Mouse (Mus musculus): ENCODE measurements around the gene Gatad2b. TPM values are rescaled to one million over a fixed set of nuclear protein-coding genes. Genes with fewer than 3 reads are reported as not detected.

Gene Gatad2b
- polyA plus RNA-seq, 1 experiment, result 17.5 TPM

GRCm38 (mm10) chr3:90392661-90393060 is 99.7 kb downstream of the Gatad2b start:
- 92% methylated on average over 3 of the region's 3 CpGs for WGBS
- no peak for TF ChIP-seq POLR2A (IDR thresholded peaks at IDR 0.05; ENCODE audit: borderline replicate concordance, control insufficient read depth, low read depth, low read length)
- TF ChIP-seq CTCF (IDR thresholded peaks at IDR 0.05; ENCODE audit: control insufficient read depth, insufficient read depth, low read length), result no peak
- no peak overlapping the region for H3K4me3 ChIP-seq (replicated peaks; ENCODE audit: control insufficient read depth, low read depth, low read length)
- peaks cover 4% of the 10 kb centered on the region for H3K4me1 ChIP-seq (ENCODE audit: control insufficient read depth, insufficient read depth, low read length)
- H3K27ac ChIP-seq (ENCODE audit: control insufficient read depth, insufficient read depth, low read depth, low read length, poor library complexity), result no peak overlapping the region

GRCm38 (mm10) chr3:90395629-90396028 is 102.7 kb downstream of the Gatad2b start:
- Histone ChIP-seq H3K27ac (ENCODE audit: control insufficient read depth, insufficient read depth, low read depth, low read length, poor library complexity) (no peak overlapping the region), H3K4me3 (replicated peaks; ENCODE audit: control insufficient read depth, low read depth, low read length) (no peak overlapping the region), H3K4me1 (ENCODE audit: control insufficient read depth, insufficient read depth, low read length) (no peaks in the 10 kb centered on the region)
- no peak for TF ChIP-seq POLR2A (IDR thresholded peaks at IDR 0.05; ENCODE audit: borderline replicate concordance, control insufficient read depth, low read depth, low read length)
- no peak for TF ChIP-seq CTCF (IDR thresholded peaks at IDR 0.05; ENCODE audit: control insufficient read depth, insufficient read depth, low read length)
- WGBS, result 77% methylated on average over 3 of the region's 3 CpGs

GRCm38 (mm10) chr3:90400993-90401392 is 108.0 kb downstream of the Gatad2b start:
- H3K4me3 ChIP-seq (replicated peaks; ENCODE audit: control insufficient read depth, low read depth, low read length), result no peak overlapping the region
- TF ChIP-seq POLR2A (IDR thresholded peaks at IDR 0.05; ENCODE audit: borderline replicate concordance, control insufficient read depth, low read depth, low read length) (no peak), CTCF (IDR thresholded peaks at IDR 0.05; ENCODE audit: control insufficient read depth, insufficient read depth, low read length) (no peak)
- no peaks in the 10 kb centered on the region for H3K4me1 ChIP-seq (ENCODE audit: control insufficient read depth, insufficient read depth, low read length)
- WGBS, result 81% methylated on average over 4 of the region's 4 CpGs
- H3K27ac ChIP-seq (ENCODE audit: control insufficient read depth, insufficient read depth, low read depth, low read length, poor library complexity), result no peak overlapping the region

DNA sequence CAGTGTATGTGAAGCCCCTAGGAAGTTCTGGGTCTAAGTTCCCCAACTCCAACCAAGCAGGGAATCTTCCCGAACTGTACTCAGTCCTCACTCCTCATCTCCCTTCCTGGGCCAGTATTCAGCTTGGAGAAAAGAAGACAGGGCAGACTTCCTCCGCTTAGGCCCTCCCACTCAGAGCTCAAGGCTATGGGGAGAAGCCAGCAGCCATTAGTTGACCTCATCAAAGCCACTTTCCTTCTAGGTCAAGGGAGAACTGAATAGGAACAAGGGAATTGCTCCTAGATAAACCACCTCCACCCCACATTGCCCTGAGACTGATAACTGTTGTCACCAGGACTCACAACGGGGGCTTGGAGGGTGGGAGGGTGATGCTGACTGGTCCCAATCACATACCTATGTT is 111.1 kb downstream of the Gatad2b start:
- no peak overlapping the region for H3K4me3 ChIP-seq (replicated peaks; ENCODE audit: control insufficient read depth, low read depth, low read length)
- peaks cover 1% of the 10 kb centered on the region; the same call in 1 of the 2 replicates for H3K4me1 ChIP-seq (ENCODE audit: control insufficient read depth, insufficient read depth, low read length)
- TF ChIP-seq CTCF (IDR thresholded peaks at IDR 0.05; ENCODE audit: control insufficient read depth, insufficient read depth, low read length), result no peak
- no peak for TF ChIP-seq POLR2A (IDR thresholded peaks at IDR 0.05; ENCODE audit: borderline replicate concordance, control insufficient read depth, low read depth, low read length)
- no peak overlapping the region for H3K27ac ChIP-seq (ENCODE audit: control insufficient read depth, insufficient read depth, low read depth, low read length, poor library complexity)
- 88% methylated on average over 3 of the region's 3 CpGs for WGBS

DNA sequence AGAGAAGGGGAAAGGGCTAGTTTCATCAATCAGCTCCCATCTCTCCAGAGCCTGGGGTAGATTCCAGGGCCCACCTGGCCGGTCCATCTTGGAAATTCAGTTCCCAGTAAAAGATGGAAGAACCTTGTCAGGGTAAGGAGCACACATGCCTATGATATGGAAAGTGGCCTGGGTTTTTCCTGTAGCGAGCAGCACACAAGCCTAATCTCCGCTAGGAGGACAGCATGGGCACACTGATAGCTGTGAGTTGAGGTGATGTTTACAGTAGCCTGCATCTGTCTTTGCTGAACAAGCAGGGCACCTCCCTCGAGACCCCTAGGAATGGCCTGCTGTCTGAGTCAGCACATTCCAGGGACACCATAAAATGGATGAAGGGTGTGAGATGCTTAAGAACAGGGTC is 111.6 kb downstream of the Gatad2b start:
- 88% methylated on average over 4 of the region's 4 CpGs for WGBS
- TF ChIP-seq POLR2A (IDR thresholded peaks at IDR 0.05; ENCODE audit: borderline replicate concordance, control insufficient read depth, low read depth, low read length) (no peak), CTCF (IDR thresholded peaks at IDR 0.05; ENCODE audit: control insufficient read depth, insufficient read depth, low read length) (no peak)
- peaks cover 1% of the 10 kb centered on the region; the same call in 1 of the 2 replicates for H3K4me1 ChIP-seq (ENCODE audit: control insufficient read depth, insufficient read depth, low read length)
- no peak overlapping the region for H3K27ac ChIP-seq (ENCODE audit: control insufficient read depth, insufficient read depth, low read depth, low read length, poor library complexity)
- H3K4me3 ChIP-seq (replicated peaks; ENCODE audit: control insufficient read depth, low read depth, low read length), result no peak overlapping the region

GRCm38 (mm10) chr3:90406414-90406813 is 113.4 kb downstream of the Gatad2b start:
- Histone ChIP-seq H3K4me3 (replicated peaks; ENCODE audit: control insufficient read depth, low read depth, low read length) (no peak overlapping the region), H3K4me1 (ENCODE audit: control insufficient read depth, insufficient read depth, low read length) (peaks cover 1% of the 10 kb centered on the region; the same call in 1 of the 2 replicates), H3K27ac (ENCODE audit: control insufficient read depth, insufficient read depth, low read depth, low read length, poor library complexity) (no peak overlapping the region)
- TF ChIP-seq CTCF (IDR thresholded peaks at IDR 0.05; ENCODE audit: control insufficient read depth, insufficient read depth, low read length) (no peak), POLR2A (IDR thresholded peaks at IDR 0.05; ENCODE audit: borderline replicate concordance, control insufficient read depth, low read depth, low read length) (no peak)
- WGBS, result 92% methylated on average over 5 of the region's 5 CpGs

GRCm38 (mm10) chr3:90408721-90409120 is 115.7 kb downstream of the Gatad2b start:
- no peak overlapping the region for H3K4me3 ChIP-seq (replicated peaks; ENCODE audit: control insufficient read depth, low read depth, low read length)
- WGBS, result 19% methylated on average over 3 of the region's 3 CpGs
- no peak for TF ChIP-seq POLR2A (IDR thresholded peaks at IDR 0.05; ENCODE audit: borderline replicate concordance, control insufficient read depth, low read depth, low read length)
- no peak for TF ChIP-seq CTCF (IDR thresholded peaks at IDR 0.05; ENCODE audit: control insufficient read depth, insufficient read depth, low read length)
- peaks cover 1% of the 10 kb centered on the region; the same call in 1 of the 2 replicates for H3K4me1 ChIP-seq (ENCODE audit: control insufficient read depth, insufficient read depth, low read length)
- H3K27ac ChIP-seq (ENCODE audit: control insufficient read depth, insufficient read depth, low read depth, low read length, poor library complexity), result no peak overlapping the region

GRCm38 (mm10) chr3:90412312-90413010 is 119.5 kb downstream of the Gatad2b start:
- TF ChIP-seq POLR2A (IDR thresholded peaks at IDR 0.05; ENCODE audit: borderline replicate concordance, control insufficient read depth, low read depth, low read length) (no peak), CTCF (IDR thresholded peaks at IDR 0.05; ENCODE audit: control insufficient read depth, insufficient read depth, low read length) (peak; percentile 97)
- Histone ChIP-seq H3K27ac (ENCODE audit: control insufficient read depth, insufficient read depth, low read depth, low read length, poor library complexity) (no peak overlapping the region), H3K4me3 (replicated peaks; ENCODE audit: control insufficient read depth, low read depth, low read length) (no peak overlapping the region), H3K4me1 (ENCODE audit: control insufficient read depth, insufficient read depth, low read length) (peaks cover 1% of the 10 kb centered on the region; the same call in 1 of the 2 replicates)
- 48% methylated on average over 5 of the region's 5 CpGs for WGBS

All from bone marrow, adult 2 months (tissue).